Mouse (Mus musculus): Measurements from ENCODE around the gene Lipe. TPM values are rescaled to one million over a fixed set of nuclear protein-coding genes. Genes with fewer than 3 reads are reported as not detected.
A peak's percentile ranks its signal among the peaks of the same experiment; 100 is the strongest.
"Not testable (repeated sequence)": the region's sequence is repeated elsewhere in the genome, so short reads cannot be mapped to it uniquely, and the experiment has no call there.

The Lipe gene
- polyA plus RNA-seq, 1 experiment: 254 TPM

- Histone ChIP-seq H3K4me3 (ENCODE audit: control insufficient read depth, low read depth, low read length) (no peak overlapping the region), H3K36me3 (ENCODE audit: control insufficient read depth, insufficient read depth, low read length) (no peaks in the 10 kb centered on the region), H3K27ac (ENCODE audit: control insufficient read depth, insufficient read depth, low read depth, low read length) (no peak overlapping the region), H3K4me1 (ENCODE audit: control insufficient read depth, insufficient read depth, low read length) (peaks cover 5% of the 10 kb centered on the region), H3K27me3 (ENCODE audit: control insufficient read depth, insufficient read depth, low read length) (no peaks in the 10 kb centered on the region)
- TF ChIP-seq CTCF (IDR thresholded peaks at IDR 0.05; ENCODE audit: control insufficient read depth, insufficient read depth, insufficient replicate concordance, low read depth, low read length): no peak
- no peak for TF ChIP-seq POLR2A (IDR thresholded peaks at IDR 0.05; ENCODE audit: control insufficient read depth, low read depth, low read length)
Observed at GRCm38 (mm10) chr7:25427144-25427543, 28.6 kb upstream of the Lipe start.

- not testable (repeated sequence) for H3K27me3 ChIP-seq (ENCODE audit: control insufficient read depth, insufficient read depth, low read length); H3K36me3 ChIP-seq (ENCODE audit: control insufficient read depth, insufficient read depth, low read length); H3K27ac ChIP-seq (ENCODE audit: control insufficient read depth, insufficient read depth, low read depth, low read length); H3K4me1 ChIP-seq (ENCODE audit: control insufficient read depth, insufficient read depth, low read length); H3K4me3 ChIP-seq (ENCODE audit: control insufficient read depth, low read depth, low read length)
Observed at GRCm38 (mm10) chr7:25426380-25426779, 27.9 kb upstream of the Lipe start.

GRCm38 (mm10) chr7:25424429-25424828 lies 25.9 kb upstream of the Lipe start:
- Histone ChIP-seq H3K4me3 (ENCODE audit: control insufficient read depth, low read depth, low read length) (no peak overlapping the region), H3K4me1 (ENCODE audit: control insufficient read depth, insufficient read depth, low read length) (peaks cover 6% of the 10 kb centered on the region), H3K27ac (ENCODE audit: control insufficient read depth, insufficient read depth, low read depth, low read length) (no peak overlapping the region), H3K27me3 (ENCODE audit: control insufficient read depth, insufficient read depth, low read length) (no peaks in the 10 kb centered on the region), H3K36me3 (ENCODE audit: control insufficient read depth, insufficient read depth, low read length) (no peaks in the 10 kb centered on the region)
- TF ChIP-seq POLR2A (IDR thresholded peaks at IDR 0.05; ENCODE audit: control insufficient read depth, low read depth, low read length) (no peak), CTCF (IDR thresholded peaks at IDR 0.05; ENCODE audit: control insufficient read depth, insufficient read depth, insufficient replicate concordance, low read depth, low read length) (peak; percentile 15; the same call in 1 of the 2 replicates)

- Histone ChIP-seq H3K27me3 (ENCODE audit: control insufficient read depth, insufficient read depth, low read length) (no peaks in the 10 kb centered on the region), H3K4me3 (ENCODE audit: control insufficient read depth, low read depth, low read length) (no peak overlapping the region), H3K36me3 (ENCODE audit: control insufficient read depth, insufficient read depth, low read length) (no peaks in the 10 kb centered on the region), H3K27ac (ENCODE audit: control insufficient read depth, insufficient read depth, low read depth, low read length) (no peak overlapping the region), H3K4me1 (ENCODE audit: control insufficient read depth, insufficient read depth, low read length) (peaks cover 6% of the 10 kb centered on the region)
- no peak for TF ChIP-seq POLR2A (IDR thresholded peaks at IDR 0.05; ENCODE audit: control insufficient read depth, low read depth, low read length)
- TF ChIP-seq CTCF (IDR thresholded peaks at IDR 0.05; ENCODE audit: control insufficient read depth, insufficient read depth, insufficient replicate concordance, low read depth, low read length): no peak
Observed at GRCm38 (mm10) chr7:25422286-25422841, 23.9 kb upstream of the Lipe start.

- TF ChIP-seq POLR2A (IDR thresholded peaks at IDR 0.05; ENCODE audit: control insufficient read depth, low read depth, low read length) (no peak), CTCF (IDR thresholded peaks at IDR 0.05; ENCODE audit: control insufficient read depth, insufficient read depth, insufficient replicate concordance, low read depth, low read length) (no peak)
- Histone ChIP-seq H3K4me3 (ENCODE audit: control insufficient read depth, low read depth, low read length) (no peak overlapping the region), H3K27ac (ENCODE audit: control insufficient read depth, insufficient read depth, low read depth, low read length) (no peak overlapping the region), H3K4me1 (ENCODE audit: control insufficient read depth, insufficient read depth, low read length) (peaks cover 6% of the 10 kb centered on the region), H3K36me3 (ENCODE audit: control insufficient read depth, insufficient read depth, low read length) (no peaks in the 10 kb centered on the region), H3K27me3 (ENCODE audit: control insufficient read depth, insufficient read depth, low read length) (no peaks in the 10 kb centered on the region)
Observed at GRCm38 (mm10) chr7:25419943-25420342, 21.4 kb upstream of the Lipe start.

GRCm38 (mm10) chr7:25419536-25419935 lies 21.0 kb upstream of the Lipe start:
- no peak overlapping the region for H3K27ac ChIP-seq (ENCODE audit: control insufficient read depth, insufficient read depth, low read depth, low read length)
- TF ChIP-seq POLR2A (IDR thresholded peaks at IDR 0.05; ENCODE audit: control insufficient read depth, low read depth, low read length): no peak

GRCm38 (mm10) chr7:25417597-25417996 lies 19.1 kb upstream of the Lipe start:
- Histone ChIP-seq H3K27me3 (ENCODE audit: control insufficient read depth, insufficient read depth, low read length) (no peaks in the 10 kb centered on the region), H3K4me1 (ENCODE audit: control insufficient read depth, insufficient read depth, low read length) (peaks cover 6% of the 10 kb centered on the region), H3K36me3 (ENCODE audit: control insufficient read depth, insufficient read depth, low read length) (no peaks in the 10 kb centered on the region), H3K4me3 (ENCODE audit: control insufficient read depth, low read depth, low read length) (no peak overlapping the region), H3K27ac (ENCODE audit: control insufficient read depth, insufficient read depth, low read depth, low read length) (no peak overlapping the region)
- TF ChIP-seq POLR2A (IDR thresholded peaks at IDR 0.05; ENCODE audit: control insufficient read depth, low read depth, low read length) (no peak), CTCF (IDR thresholded peaks at IDR 0.05; ENCODE audit: control insufficient read depth, insufficient read depth, insufficient replicate concordance, low read depth, low read length) (no peak; the same call in 1 of the 2 replicates)

More at GRCm38 (mm10) chr7:25419536-25419935, 21.0 kb upstream of the Lipe start:
- Histone ChIP-seq H3K4me3 (ENCODE audit: control insufficient read depth, low read depth, low read length) (no peak overlapping the region), H3K36me3 (ENCODE audit: control insufficient read depth, insufficient read depth, low read length) (no peaks in the 10 kb centered on the region), H3K27me3 (ENCODE audit: control insufficient read depth, insufficient read depth, low read length) (no peaks in the 10 kb centered on the region), H3K4me1 (ENCODE audit: control insufficient read depth, insufficient read depth, low read length) (peaks cover 6% of the 10 kb centered on the region)

GRCm38 (mm10) chr7:25412833-25413441 lies 14.4 kb upstream of the Lipe start, which contains the start of gene Cxcl17:
Gene Cxcl17 (minus strand): TSS chr7:25412886.
- no peaks in the 10 kb centered on the region for H3K4me1 ChIP-seq (ENCODE audit: control insufficient read depth, insufficient read depth, low read length)
- H3K27ac ChIP-seq (ENCODE audit: control insufficient read depth, insufficient read depth, low read depth, low read length): no peak within 1 kb of the TSS
- no peaks in the 10 kb centered on the region for H3K27me3 ChIP-seq (ENCODE audit: control insufficient read depth, insufficient read depth, low read length)
- no peaks in the 10 kb centered on the region for H3K36me3 ChIP-seq (ENCODE audit: control insufficient read depth, insufficient read depth, low read length)
- TF ChIP-seq POLR2A (IDR thresholded peaks at IDR 0.05; ENCODE audit: control insufficient read depth, low read depth, low read length) (no peak), CTCF (IDR thresholded peaks at IDR 0.05; ENCODE audit: control insufficient read depth, insufficient read depth, insufficient replicate concordance, low read depth, low read length) (no peak)
- no peak within 1 kb of the TSS for H3K4me3 ChIP-seq (ENCODE audit: control insufficient read depth, low read depth, low read length)
